Mouse (Mus musculus): ENCODE results near the gene Kdm2b.

Kdm2b gene

DNA sequence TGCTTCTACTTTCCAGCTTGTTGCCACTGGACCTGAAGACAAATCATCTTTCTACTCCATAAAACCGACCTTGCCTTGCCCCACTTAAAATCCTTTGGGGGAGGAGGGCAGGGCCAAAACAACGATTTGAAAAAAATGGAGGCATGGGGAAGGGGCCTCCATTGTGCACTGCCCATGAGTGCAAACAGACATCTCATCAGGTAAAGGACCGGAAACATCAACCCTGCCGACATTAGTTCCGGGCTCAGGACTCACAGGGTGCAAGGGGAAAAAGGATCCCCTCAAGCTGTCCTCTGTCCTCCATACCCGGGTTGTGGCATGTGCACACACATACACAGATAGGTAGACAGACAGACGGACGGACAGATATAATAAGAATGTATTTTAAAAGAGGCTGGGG lies 164.5 kb downstream of the Kdm2b start:
- no peak for DNase-seq

DNA sequence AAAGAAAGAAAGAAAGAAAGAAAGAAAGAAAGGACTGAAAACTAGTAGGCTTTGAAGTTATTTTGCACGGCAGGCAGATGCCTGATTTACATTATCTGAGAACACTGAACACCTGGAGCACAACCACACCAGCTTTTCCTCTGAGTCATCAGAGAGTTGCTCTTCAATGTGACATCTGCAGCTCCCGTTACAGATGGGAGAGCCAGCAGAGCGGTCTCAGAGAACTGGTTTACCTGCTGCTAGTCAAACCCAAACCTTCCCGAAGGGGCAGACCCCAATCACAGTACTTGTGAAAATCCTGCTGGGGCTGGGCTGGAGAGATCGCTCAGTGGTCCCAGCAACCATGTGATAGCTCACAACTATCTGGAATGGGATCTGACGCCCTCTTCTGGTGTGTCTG lies 165.2 kb downstream of the Kdm2b start:
- DNase-seq, result peak; percentile 8 to 12

DNA sequence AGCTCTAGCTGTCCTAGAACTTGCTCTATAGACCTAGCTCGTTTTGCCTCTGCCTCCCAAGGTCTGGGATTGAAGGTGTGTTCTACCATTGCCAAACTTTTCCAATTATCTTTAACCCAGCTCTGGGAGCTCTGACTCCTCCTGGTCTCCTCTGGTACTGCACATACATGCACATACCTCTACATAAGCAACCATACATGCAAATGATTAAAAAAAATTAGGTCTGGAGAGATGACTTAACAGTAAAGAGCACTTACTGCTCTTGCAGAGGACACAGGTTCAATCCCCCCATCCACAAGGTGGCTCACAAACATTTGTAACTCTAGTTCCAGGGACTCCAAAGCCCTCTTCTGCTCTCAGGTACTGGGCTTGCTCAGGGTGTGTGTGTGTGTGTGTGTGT lies 165.6 kb downstream of the Kdm2b start:
- peak in 1 of 2 experiments; percentile 6 for DNase-seq

DNA sequence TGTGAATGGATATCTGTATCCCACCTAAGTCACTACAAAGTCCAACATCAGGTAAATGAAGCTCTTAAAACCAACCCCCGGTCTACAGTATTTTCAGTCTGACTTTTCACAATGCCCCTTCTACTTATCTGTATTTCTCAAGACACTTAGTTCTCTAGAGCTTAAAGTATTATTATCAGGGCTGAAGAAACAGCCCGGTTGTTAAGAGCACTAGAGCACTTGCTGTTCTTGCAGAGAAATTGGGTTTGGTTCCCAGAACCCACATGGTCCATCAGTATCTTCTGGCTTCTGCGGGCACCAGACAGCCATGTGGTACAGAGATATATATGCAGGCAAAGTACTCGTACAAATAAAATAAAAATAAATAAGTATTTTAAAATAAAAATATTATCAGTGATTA lies 167.2 kb downstream of the Kdm2b start:
- no peak for DNase-seq

DNA sequence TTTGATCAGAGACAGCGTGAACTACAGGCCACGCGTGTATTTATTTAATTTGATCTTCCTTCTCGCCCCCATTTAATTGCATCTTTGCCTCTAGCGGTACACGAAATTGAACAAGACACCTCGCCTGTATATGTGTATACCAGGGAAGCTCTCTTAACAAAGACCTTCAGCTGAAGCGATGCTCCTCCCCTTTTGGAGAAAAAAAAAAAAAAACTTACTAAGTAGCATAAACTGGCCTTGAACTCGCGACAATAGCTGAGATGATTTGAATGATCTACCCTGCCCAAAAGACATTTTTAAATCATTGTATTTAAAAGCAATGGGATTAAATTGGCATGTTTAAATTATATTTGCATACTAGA lies 168.1 kb downstream of the Kdm2b start:
- no peak for DNase-seq

DNA sequence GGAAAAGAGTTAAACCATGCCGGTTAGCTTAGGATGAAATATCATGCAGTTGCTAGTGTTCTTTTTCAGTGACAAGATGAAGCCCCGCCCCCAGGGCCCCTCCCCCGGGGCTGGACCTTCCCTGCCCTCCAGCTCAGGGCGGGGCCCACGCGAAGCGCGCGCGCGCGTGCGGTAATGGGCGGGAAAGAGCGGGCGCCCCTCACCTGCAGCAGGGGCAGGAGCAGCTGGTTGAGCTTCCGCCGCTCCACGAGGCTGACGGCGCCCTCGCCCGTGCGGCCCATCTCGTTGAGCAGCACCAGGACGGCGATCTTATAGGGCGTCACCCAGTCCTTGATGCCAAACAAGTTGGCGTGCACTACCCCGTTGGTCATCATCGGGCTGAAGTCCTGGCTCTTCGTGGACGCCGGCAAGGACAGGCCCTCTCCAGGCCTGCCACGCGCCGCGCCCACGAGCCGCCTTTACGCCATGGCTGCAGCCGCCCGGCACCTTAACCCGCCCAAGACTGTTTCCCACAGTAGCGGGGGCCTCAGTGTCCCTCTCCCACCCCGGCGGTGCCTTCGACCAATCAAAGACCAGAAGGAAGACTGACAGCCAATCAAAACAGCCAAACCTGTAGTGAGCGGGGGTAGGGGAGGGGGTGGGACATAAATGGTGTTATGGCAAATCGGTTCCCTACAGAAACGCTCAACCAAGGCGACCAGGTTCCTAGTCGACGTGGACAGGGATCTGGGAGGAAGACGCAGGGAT lies 168.7 kb downstream of the Kdm2b start, which contains the start of gene Anapc5:
Anapc5 (minus strand) TSS at position 563 of the 747 bp plus-strand sequence.
- DNase-seq, result peak; percentile 94
